Mouse (Mus musculus): ENCODE measurements around the gene Olfr1335. TPM values are rescaled to one million over a fixed set of nuclear protein-coding genes. Genes with fewer than 3 reads are reported as not detected.
"Not testable (repeated sequence)": the region's sequence is repeated elsewhere in the genome, so short reads cannot be mapped to it uniquely, and the experiment has no call there.

Gene Olfr1335
- total RNA-seq (2021), result not detected
- long read RNA-seq, experiment 1, result 0 reads
- long read RNA-seq, experiment 2, result 0 reads

DNA sequence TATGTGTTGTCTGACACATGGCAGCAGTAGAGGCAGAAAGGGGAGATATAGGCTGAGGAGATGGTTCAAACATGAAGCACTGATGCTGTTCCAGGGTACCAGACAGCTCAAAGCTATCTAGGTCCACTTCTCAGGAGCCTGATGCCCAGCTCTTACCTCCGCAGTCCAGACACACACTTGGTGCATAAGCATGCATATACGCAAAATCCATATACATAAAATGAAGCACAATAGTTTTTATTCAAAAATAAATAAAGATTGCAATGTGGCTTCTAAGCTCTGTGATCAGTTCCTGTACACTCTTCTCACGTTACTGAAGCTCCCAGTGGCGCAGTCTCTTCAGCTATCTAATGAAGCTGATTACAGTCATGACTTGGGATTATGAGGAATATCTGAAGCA, at the start of gene Olfr1335:
Gene Olfr1335 (minus strand): TSS at position 101 of the 400 bp plus-strand sequence.
- DNase-seq, result no peak
- intact Hi-C loops (cut with DNase I; ENCODE audit: low total_unique reads), result no loop called here

DNA sequence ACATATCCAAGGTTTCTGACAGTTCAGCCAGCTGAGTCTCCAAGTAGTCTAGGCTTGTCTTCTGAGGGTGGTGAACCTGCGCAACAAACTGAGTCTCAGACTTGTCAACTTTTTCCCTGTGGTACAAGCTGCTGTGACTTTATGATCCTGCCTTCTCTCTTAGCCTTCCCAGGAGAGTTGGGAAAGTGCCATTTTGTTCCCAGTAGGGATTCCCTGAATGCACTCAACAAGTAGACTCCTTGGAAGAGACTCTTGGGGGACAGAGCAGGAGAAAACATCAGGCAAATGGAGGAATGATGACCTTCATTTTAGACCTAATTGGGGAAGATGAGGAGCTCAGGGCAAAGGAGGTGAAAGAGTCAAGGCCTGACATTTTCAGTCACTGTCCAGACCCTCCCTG, 26.4 kb upstream of the Olfr1335 start, which contains the start of gene Olfr1333:
Gene Olfr1333 (minus strand): TSS at position 101 of the 400 bp plus-strand sequence.
- intact Hi-C loops (cut with DNase I; ENCODE audit: low total_unique reads), result no loop called here
- DNase-seq, result no peak

DNA sequence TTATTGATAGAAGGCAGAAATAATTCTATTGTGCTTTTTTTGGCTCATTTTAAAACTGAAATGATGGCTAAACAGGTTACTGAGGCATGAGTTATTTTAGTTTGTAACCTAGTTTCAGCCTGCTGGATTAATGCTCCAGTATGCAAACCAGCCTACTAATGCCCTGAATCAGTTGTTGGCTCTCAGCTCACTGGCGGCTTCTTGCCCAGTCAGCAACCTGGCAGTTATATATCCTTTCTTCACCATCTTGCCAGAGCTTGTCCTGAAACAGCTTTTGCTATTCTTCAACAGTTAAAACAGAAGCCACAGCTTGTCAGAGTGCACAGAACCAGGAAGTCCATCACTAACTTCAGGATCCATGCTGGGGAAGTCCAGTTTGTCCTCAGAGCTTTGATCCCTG, 9.2 kb upstream of the Olfr1335 start:
- DNase-seq, result no peak
- intact Hi-C loops (cut with DNase I; ENCODE audit: low total_unique reads), result no loop called here

DNA sequence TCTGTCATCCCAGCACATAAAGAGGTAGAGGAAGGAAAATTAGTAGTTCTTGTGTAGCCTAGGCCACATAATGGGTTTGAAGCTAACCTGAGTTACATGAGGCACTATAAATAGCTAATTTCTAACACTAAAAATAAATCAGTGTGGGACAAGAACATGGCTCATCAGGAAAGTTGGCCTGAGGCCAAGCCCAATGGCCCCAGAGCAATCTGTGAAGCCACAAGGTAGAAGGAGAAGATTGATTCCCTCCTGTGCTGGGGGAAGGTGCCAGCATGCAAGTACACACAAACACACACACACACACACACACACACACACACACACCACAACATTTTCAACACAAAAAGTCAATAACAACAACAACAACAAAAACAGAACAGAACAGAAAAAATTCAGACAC, 16.9 kb downstream of the Olfr1335 start:
- intact Hi-C loops (cut with DNase I; ENCODE audit: low total_unique reads); DNase-seq: not testable (repeated sequence)

DNA sequence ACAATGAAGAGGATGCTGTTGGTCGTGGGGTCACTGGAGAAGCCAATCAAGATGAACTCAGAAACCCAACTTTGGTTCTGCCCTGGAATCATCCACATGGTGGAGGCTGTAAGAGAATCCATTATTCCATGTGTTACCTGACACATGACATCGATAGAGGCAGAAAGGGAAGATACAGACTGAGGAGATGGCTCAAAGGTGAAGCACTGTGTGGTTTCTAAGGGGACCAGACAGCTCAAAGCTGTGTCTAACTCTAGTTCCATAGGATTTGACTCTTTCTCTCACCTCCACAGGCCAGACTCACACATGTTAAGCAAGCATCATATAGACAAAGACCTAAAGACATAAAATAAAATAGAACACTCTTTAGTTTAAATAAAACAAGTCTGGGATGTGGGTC, 27.3 kb downstream of the Olfr1335 start, which contains the start of gene Olfr1337:
Gene Olfr1337 (minus strand): TSS at position 101 of the 400 bp plus-strand sequence.
- DNase-seq, result no peak
- intact Hi-C loops (cut with DNase I; ENCODE audit: low total_unique reads), result no loop called here

Other genes starting within 250 kb of the Olfr1335 start
- gene Cfap57, start 189.2 kb downstream of the Olfr1335 start, total RNA-seq (2021), result not detected
- gene Ebna1bp2, start 189.1 kb downstream of the Olfr1335 start, total RNA-seq (2021), result 10 to 100 TPM; 30.1 to 33.5 TPM
- gene Olfr62, start 151.0 kb downstream of the Olfr1335 start, total RNA-seq (2021), result not detected
- gene Olfr1342, start 117.2 kb downstream of the Olfr1335 start, total RNA-seq (2021), result not detected
- not detected for gene Olfr1341, start 106.4 kb downstream of the Olfr1335 start, total RNA-seq (2021)
- gene Olfr1340, start 89.8 kb downstream of the Olfr1335 start, total RNA-seq (2021), result not detected
- gene Olfr1339, start 77.8 kb downstream of the Olfr1335 start, total RNA-seq (2021), result not detected
- not detected for gene Olfr1338, start 51.2 kb downstream of the Olfr1335 start, total RNA-seq (2021)
- not detected for gene Olfr1337, start 27.4 kb downstream of the Olfr1335 start, total RNA-seq (2021)
- not detected for gene Olfr1333, start 26.3 kb upstream of the Olfr1335 start, total RNA-seq (2021)
- not detected for gene Olfr1331, start 54.7 kb upstream of the Olfr1335 start, total RNA-seq (2021)
- not detected for gene Olfr1330, start 78.7 kb upstream of the Olfr1335 start, total RNA-seq (2021)
- gene Olfr1329, start 107.5 kb upstream of the Olfr1335 start, total RNA-seq (2021), result not detected
- not detected for gene Olfr1328, start 128.7 kb upstream of the Olfr1335 start, total RNA-seq (2021)
- gene Lao1, start 151.6 kb upstream of the Olfr1335 start, total RNA-seq (2021), result under 1 TPM; 0.23 to 0.73 TPM

Data from gastrocnemius, postnatal 14 days (tissue).